Mouse (Mus musculus): ENCODE results near the gene Prune2.

DNA sequence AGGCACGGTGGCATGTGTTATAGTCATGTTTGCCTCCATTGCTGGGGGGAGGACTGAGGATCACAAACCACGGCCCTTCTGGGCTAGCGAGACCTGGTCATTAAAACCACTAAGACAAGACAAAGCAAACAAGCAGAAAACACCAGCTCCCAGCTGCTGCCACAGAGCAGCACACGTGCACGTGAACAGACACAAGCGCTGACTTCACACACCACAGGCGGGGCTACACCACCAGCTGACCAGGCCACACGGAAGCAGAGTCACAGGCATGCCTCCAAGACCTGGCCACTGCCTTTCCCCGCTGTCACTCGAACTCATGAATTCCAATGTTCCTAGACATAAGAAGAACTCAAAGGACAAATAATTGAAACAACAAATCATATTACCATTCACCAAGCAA is 125.5 kb downstream of the Prune2 start:
- TF ChIP-seq POLR2A (IDR thresholded peaks at IDR 0.05; ENCODE audit: low read depth, low read length): no peak
- TF ChIP-seq CTCF (conservative IDR thresholded peaks at IDR 0.05; ENCODE audit: insufficient read depth, insufficient read length, low read depth, low read length): no peak
